Mouse (Mus musculus) midbrain, embryonic 12.5 days (tissue): Measurements from ENCODE around the gene Olfr718-ps1. TPM values are rescaled to one million over a fixed set of nuclear protein-coding genes. Genes with fewer than 3 reads are reported as not detected.

ENCODE experiments used
- ATAC-seq: fragments of 200-750 bp; cut with Nextera tagmentation; 2 replicates; pipeline ENCODE4 v1.8.0; 2017; ENCODE audit warnings: low read depth, moderate TSS enrichment, moderate library complexity; ENCODE audit not compliant: low FRiP score
- H3K27ac ChIP-seq: fragments of 300-500 bp; sonication (generic); replicated peaks from 2 replicates; pipeline ENCODE4 v1.5.1; 2016; ENCODE audit warnings: mild to moderate bottlenecking
- H3K27me3 ChIP-seq: fragments of 300-500 bp; sonication (generic); 2 replicates; pipeline ENCODE4 v1.6.1; 2016; ENCODE audit warnings: mild to moderate bottlenecking
- H3K36me3 ChIP-seq: fragments of 300-500 bp; sonication (generic); 2 replicates; pipeline ENCODE4 v1.6.1; 2016
- H3K4me1 ChIP-seq: fragments of 300-500 bp; sonication (generic); 2 replicates; pipeline ENCODE4 v1.6.1; 2016
- H3K4me2 ChIP-seq: fragments of 300-500 bp; sonication (generic); replicated peaks from 2 replicates; pipeline ENCODE4 v1.6.1; 2016; ENCODE audit warnings: mild to moderate bottlenecking, moderate library complexity
- H3K4me3 ChIP-seq: fragments of 300-500 bp; sonication (generic); 2 replicates; pipeline ENCODE4 v1.5.1; 2016; ENCODE audit warnings: mild to moderate bottlenecking
- H3K9ac ChIP-seq: fragments of 300-500 bp; sonication (generic); replicated peaks from 2 replicates; pipeline ENCODE4 v1.6.1; 2016; ENCODE audit warnings: mild to moderate bottlenecking, moderate library complexity
- H3K9me3 ChIP-seq: fragments of 300-500 bp; sonication (generic); 2 replicates; pipeline ENCODE4 v1.6.1; 2016; ENCODE audit warnings: mild to moderate bottlenecking
- WGBS: fragments of 180-500 bp; shearing (Covaris S2); methylation state at CpG from one replicate; pipeline ENCODE4 v1.1.7; 2016; 5-methylcytosine and 5-hydroxymethylcytosine counted together
- polyA plus RNA-seq: library from polyadenylated mRNA; unstranded; fragments of >200 nt; fragmentation: Nextera tagmentation; extraction: Ambion mirVana; gene quantifications from 2 replicates; pipeline ENCODE4 v1.2.1, GENCODE M21; 2016

Gene Olfr718-ps1
- polyA plus RNA-seq, 1 experiment from 2014 or later: not detected

GRCm38 (mm10) chr5:143126089-143126488 lies 21.3 kb downstream of the Olfr718-ps1 start:
- peaks cover 6% of the 10 kb centered on the region for H3K4me1 ChIP-seq
- H3K4me3 ChIP-seq: no peak overlapping the region
- no peak overlapping the region for H3K4me2 ChIP-seq
- H3K9me3 ChIP-seq: no peaks in the 10 kb centered on the region
- H3K9ac ChIP-seq: no peak overlapping the region
- 90% methylated on average over 9 of the region's 9 CpGs for WGBS
- H3K27ac ChIP-seq: peak overlapping the region; percentile 50; the same call in 1 of the 2 replicates
- no peaks in the 10 kb centered on the region for H3K27me3 ChIP-seq
- no peaks in the 10 kb centered on the region for H3K36me3 ChIP-seq
- no peak for ATAC-seq

GRCm38 (mm10) chr5:143125601-143126000 lies 21.8 kb downstream of the Olfr718-ps1 start:
- Histone ChIP-seq H3K36me3 (no peaks in the 10 kb centered on the region), H3K4me3 (no peak overlapping the region), H3K9me3 (no peaks in the 10 kb centered on the region), H3K27me3 (no peaks in the 10 kb centered on the region), H3K9ac (no peak overlapping the region), H3K4me2 (no peak overlapping the region), H3K4me1 (peaks cover 6% of the 10 kb centered on the region), H3K27ac (peak overlapping the region; percentile 50)
- 32% methylated on average over 7 of the region's 7 CpGs for WGBS
- ATAC-seq: no peak

GRCm38 (mm10) chr5:143124805-143125378 lies 22.5 kb downstream of the Olfr718-ps1 start:
- H3K36me3 ChIP-seq: no peaks in the 10 kb centered on the region
- no peak overlapping the region for H3K4me3 ChIP-seq
- H3K9me3 ChIP-seq: no peaks in the 10 kb centered on the region
- 77% methylated on average over 4 of the region's 4 CpGs for WGBS
- H3K4me2 ChIP-seq: no peak overlapping the region
- ATAC-seq: no peak
- no peak overlapping the region for H3K9ac ChIP-seq
- no peaks in the 10 kb centered on the region for H3K27me3 ChIP-seq
- peaks cover 6% of the 10 kb centered on the region for H3K4me1 ChIP-seq
- H3K27ac ChIP-seq: peak overlapping the region; percentile 50

- 38% methylated on average over 1 of the region's 1 CpGs for WGBS
- no peak overlapping the region for H3K27ac ChIP-seq
Measured at GRCm38 (mm10) chr5:143122673-143123072, 24.7 kb downstream of the Olfr718-ps1 start.

GRCm38 (mm10) chr5:143122125-143122524 lies 25.3 kb downstream of the Olfr718-ps1 start:
- Histone ChIP-seq H3K4me3 (no peak overlapping the region), H3K4me1 (peaks cover 6% of the 10 kb centered on the region), H3K27me3 (no peaks in the 10 kb centered on the region), H3K4me2 (no peak overlapping the region), H3K36me3 (no peaks in the 10 kb centered on the region), H3K9me3 (no peaks in the 10 kb centered on the region), H3K9ac (no peak overlapping the region), H3K27ac (no peak overlapping the region)
- 86% methylated on average over 8 of the region's 8 CpGs for WGBS
- ATAC-seq: no peak

More at GRCm38 (mm10) chr5:143122673-143123072, 24.7 kb downstream of the Olfr718-ps1 start:
- no peaks in the 10 kb centered on the region for H3K36me3 ChIP-seq
- no peaks in the 10 kb centered on the region for H3K27me3 ChIP-seq
- no peaks in the 10 kb centered on the region for H3K9me3 ChIP-seq
- H3K9ac ChIP-seq: no peak overlapping the region
- no peak for ATAC-seq
- no peak overlapping the region for H3K4me3 ChIP-seq
- no peak overlapping the region for H3K4me2 ChIP-seq
- H3K4me1 ChIP-seq: peaks cover 6% of the 10 kb centered on the region

GRCm38 (mm10) chr5:143112281-143113246 lies 34.8 kb downstream of the Olfr718-ps1 start, which contains the start of gene Rnf216:
Gene Rnf216, minus strand, starts transcription at chr5:143112994.
- Histone ChIP-seq H3K27ac (peak within 1 kb of the TSS; percentile 94), H3K27me3 (no peaks in the 10 kb centered on the region), H3K36me3 (no peaks in the 10 kb centered on the region), H3K4me1 (peaks cover 8% of the 10 kb centered on the region), H3K9me3 (no peaks in the 10 kb centered on the region), H3K4me2 (peak within 1 kb of the TSS; percentile 92), H3K4me3 (peak within 1 kb of the TSS; percentile 93), H3K9ac (peak within 1 kb of the TSS; percentile 89)
- WGBS: 1% methylated on average over 97 of the region's 110 CpGs
- peak; percentile 96 for ATAC-seq

- Histone ChIP-seq H3K9me3 (no peaks in the 10 kb centered on the region), H3K4me1 (peaks cover 16% of the 10 kb centered on the region), H3K9ac (no peak overlapping the region), H3K36me3 (no peaks in the 10 kb centered on the region), H3K27ac (no peak overlapping the region), H3K4me2 (no peak overlapping the region), H3K4me3 (no peak overlapping the region), H3K27me3 (no peaks in the 10 kb centered on the region)
- ATAC-seq: no peak
- WGBS: 92% methylated on average over 3 of the region's 3 CpGs
Measured at GRCm38 (mm10) chr5:143106842-143107241, 40.5 kb downstream of the Olfr718-ps1 start.

GRCm38 (mm10) chr5:143103231-143103630 lies 44.1 kb downstream of the Olfr718-ps1 start:
- 98% methylated on average over 2 of the region's 2 CpGs for WGBS
- no peaks in the 10 kb centered on the region for H3K9me3 ChIP-seq

GRCm38 (mm10) chr5:143101626-143102025 lies 45.8 kb downstream of the Olfr718-ps1 start:
- Histone ChIP-seq H3K36me3 (no peaks in the 10 kb centered on the region), H3K4me2 (no peak overlapping the region), H3K9me3 (no peaks in the 10 kb centered on the region), H3K27me3 (no peaks in the 10 kb centered on the region), H3K4me1 (peaks cover 8% of the 10 kb centered on the region; the same call in 1 of the 2 replicates), H3K27ac (no peak overlapping the region), H3K9ac (no peak overlapping the region), H3K4me3 (no peak overlapping the region)
- WGBS: 83% methylated on average over 1 of the region's 1 CpGs
- ATAC-seq: no peak

More at GRCm38 (mm10) chr5:143103231-143103630, 44.1 kb downstream of the Olfr718-ps1 start:
- Histone ChIP-seq H3K36me3 (no peaks in the 10 kb centered on the region), H3K4me2 (no peak overlapping the region), H3K4me1 (peaks cover 8% of the 10 kb centered on the region; the same call in 1 of the 2 replicates), H3K27ac (no peak overlapping the region), H3K4me3 (no peak overlapping the region), H3K27me3 (no peaks in the 10 kb centered on the region), H3K9ac (no peak overlapping the region)
- no peak for ATAC-seq

GRCm38 (mm10) chr5:143095256-143095655 lies 52.1 kb downstream of the Olfr718-ps1 start:
- H3K9ac ChIP-seq: no peak overlapping the region
- no peaks in the 10 kb centered on the region for H3K27me3 ChIP-seq
- H3K36me3 ChIP-seq: peaks cover 23% of the 10 kb centered on the region
- 92% methylated on average over 7 of the region's 7 CpGs for WGBS
- H3K4me2 ChIP-seq: no peak overlapping the region
- H3K27ac ChIP-seq: no peak overlapping the region
- ATAC-seq: no peak
- H3K4me3 ChIP-seq: no peak overlapping the region
- no peaks in the 10 kb centered on the region for H3K9me3 ChIP-seq
- no peaks in the 10 kb centered on the region for H3K4me1 ChIP-seq

GRCm38 (mm10) chr5:143092891-143093290 lies 54.5 kb downstream of the Olfr718-ps1 start:
- ATAC-seq: no peak
- 65% methylated on average over 3 of the region's 3 CpGs for WGBS

GRCm38 (mm10) chr5:143084898-143085297 lies 62.5 kb downstream of the Olfr718-ps1 start:
- no peak for ATAC-seq

More at GRCm38 (mm10) chr5:143092891-143093290, 54.5 kb downstream of the Olfr718-ps1 start:
- no peak overlapping the region for H3K9ac ChIP-seq
- peaks cover 45% of the 10 kb centered on the region for H3K36me3 ChIP-seq
- no peak overlapping the region for H3K4me2 ChIP-seq
- H3K27me3 ChIP-seq: no peaks in the 10 kb centered on the region
- no peaks in the 10 kb centered on the region for H3K9me3 ChIP-seq
- no peak overlapping the region for H3K27ac ChIP-seq
- H3K4me1 ChIP-seq: no peaks in the 10 kb centered on the region
- no peak overlapping the region for H3K4me3 ChIP-seq

More at GRCm38 (mm10) chr5:143084898-143085297, 62.5 kb downstream of the Olfr718-ps1 start:
- peaks cover 80% of the 10 kb centered on the region for H3K36me3 ChIP-seq
- H3K9ac ChIP-seq: no peak overlapping the region
- no peak overlapping the region for H3K4me2 ChIP-seq
- no peak overlapping the region for H3K4me3 ChIP-seq
- no peaks in the 10 kb centered on the region for H3K4me1 ChIP-seq
- H3K27ac ChIP-seq: no peak overlapping the region
- no peaks in the 10 kb centered on the region for H3K27me3 ChIP-seq
- WGBS: 69% methylated on average over 4 of the region's 4 CpGs
- no peaks in the 10 kb centered on the region for H3K9me3 ChIP-seq
